In the genomic region with DNA sequence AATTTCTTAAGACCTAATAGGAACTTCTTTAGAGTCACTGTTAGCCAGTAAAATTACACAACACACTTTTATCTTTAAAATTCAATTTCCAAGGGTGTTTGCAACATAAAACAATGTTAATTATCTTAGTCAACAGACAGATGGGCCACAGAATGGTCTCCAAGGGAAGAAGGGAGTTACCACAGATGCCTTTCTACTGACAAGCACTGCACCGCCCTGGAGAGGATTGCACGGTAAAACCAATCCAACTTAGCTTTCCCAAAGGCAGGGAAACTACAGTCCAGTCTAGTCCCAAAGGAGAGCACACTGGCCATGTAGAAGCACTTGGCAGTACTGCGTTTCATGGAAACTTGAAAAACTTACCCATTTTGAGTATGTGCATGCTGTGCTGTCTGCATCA, we compare ENCODE assay signal across 19 mouse cellular contexts.
DNase-seq lines count a peak whose midpoint lies in the region; ATAC-seq and TF ChIP-seq lines count a peak whose summit lies in the region.
"Had no signal": no experiment of that assay in that cellular context is flagged by ENCODE, and none has a peak within 500 bp of the region (broad histone marks: within the 10 kb centered on the region; RNA-seq: fewer than 3 reads in every experiment).

No protein-coding gene starts in this region.

- TF ChIP-seq CTCF in gastrocnemius, adult 2 months (IDR thresholded peaks at IDR 0.05) = no peak
- TF ChIP-seq CTCF in layer of hippocampus, adult 2 months (conservative IDR thresholded peaks at IDR 0.05) = no peak
- TF ChIP-seq CTCF in CH12.LX (conservative IDR thresholded peaks at IDR 0.05 in 1 of 2, IDR thresholded peaks at IDR 0.05 in 1 of 2; ENCODE audit: low read depth in 2 of 2, low read length in 2 of 2) = no peak

- intact Hi-C loops in gastrocnemius, adult 2 months (cut with DNase I) = no loop called here

- peak; percentile 54 for DNase-seq in gastrocnemius, adult 2 months
- no peak for DNase-seq in gastrocnemius, postnatal 4 days (ENCODE audit: low spot score in 2 of 2)
- peak; percentile 23 to 46 for DNase-seq in layer of hippocampus, adult 2 months (ENCODE audit: low spot score in 2 of 2)
- DNase-seq in layer of hippocampus, adult 11-12 months (ENCODE audit: low spot score) = no peak
- DNase-seq in CH12.LX (ENCODE audit: extremely low read depth) = no peak
- no peak for DNase-seq in hindbrain, embryonic 14.5 days (ENCODE audit: low spot score)
- no peak for DNase-seq in thymus, postnatal 36 days
- DNase-seq: adrenal gland, postnatal 14 days; cerebellum, adult 11-12 months; cerebellum, adult 9-10 months; cerebellum, postnatal 25 days had no signal

- WGBS in hindbrain, embryonic 14.5 days = 90% methylated on average over 3 of the region's 3 CpGs

- no peak overlapping the region for H3K4me3 ChIP-seq in gastrocnemius, adult 2 months
- H3K4me3 ChIP-seq in layer of hippocampus, adult 2 months = no peak overlapping the region
- no peak overlapping the region for H3K4me3 ChIP-seq in CH12.LX (replicated peaks in 1 of 3; ENCODE audit: low read depth in 2 of 3, low read length in 2 of 3, poor library complexity in 1 of 3)
- no peak overlapping the region for H3K4me3 ChIP-seq in hindbrain, embryonic 14.5 days (replicated peaks; ENCODE audit: low read length)
- H3K4me3 ChIP-seq: embryonic facial prominence, embryonic 12.5 days; forebrain, embryonic 12.5 days; hindbrain, embryonic 13.5 days had no signal

- no peaks in the 10 kb centered on the region for H3K9me3 ChIP-seq in CH12.LX (replicated peaks; ENCODE audit: low read length)
- H3K9me3 ChIP-seq in hindbrain, embryonic 14.5 days (ENCODE audit: control insufficient read depth, low read length) = peaks cover 4% of the 10 kb centered on the region; the same call in 1 of the 2 replicates
- H3K9me3 ChIP-seq: embryonic facial prominence, embryonic 12.5 days had no signal

- H3K27me3 ChIP-seq in CH12.LX (replicated peaks) = no peaks in the 10 kb centered on the region
- H3K27me3 ChIP-seq in hindbrain, embryonic 14.5 days (ENCODE audit: control insufficient read depth, insufficient read depth, low read length) = no peaks in the 10 kb centered on the region
- H3K27me3 ChIP-seq: embryonic facial prominence, embryonic 12.5 days; forebrain, embryonic 12.5 days; hindbrain, embryonic 13.5 days had no signal

- peak; percentile 51 for ATAC-seq in megakaryocyte progenitor cell, adult 5-6 weeks (replicated peaks; ENCODE audit: poor library complexity)
- no peak for ATAC-seq in hindbrain, embryonic 14.5 days (ENCODE audit: low FRiP score)
- ATAC-seq: activated CD4-positive, CD25-positive, alpha-beta regulatory T cell, adult 4 months; forebrain, embryonic 16.5 days; intestine, embryonic 16.5 days; Patski had no signal

- no peak overlapping the region for H3K4me2 ChIP-seq in CH12.LX (ENCODE audit: insufficient read depth, low read depth, poor library complexity, severe bottlenecking)
- H3K4me2 ChIP-seq in hindbrain, embryonic 14.5 days (replicated peaks) = no peak overlapping the region
- H3K4me2 ChIP-seq: embryonic facial prominence, embryonic 12.5 days; forebrain, embryonic 12.5 days; hindbrain, embryonic 13.5 days had no signal

- in situ Hi-C loops in CH12.LX (cut with MboI; ENCODE audit: low pct_ligation_motif_present, low pct_unique_long_range_greater_than_20kb, low sequenced_read_pairs) = no loop called here

- TF ChIP-seq POLR2A in CH12.LX (IDR thresholded peaks at IDR 0.05; ENCODE audit: low read depth, low read length) = no peak

- H3K36me3 ChIP-seq in CH12.LX (replicated peaks in 1 of 2; ENCODE audit: control insufficient read depth in 1 of 2, insufficient read depth in 1 of 2, low read length in 1 of 2) = peaks cover 54 to 89% of the 10 kb centered on the region in 2 experiments
- no peaks in the 10 kb centered on the region for H3K36me3 ChIP-seq in hindbrain, embryonic 14.5 days (replicated peaks; ENCODE audit: control insufficient read depth, insufficient read depth)
- H3K36me3 ChIP-seq: embryonic facial prominence, embryonic 12.5 days; forebrain, embryonic 12.5 days had no signal

- H3K4me1 ChIP-seq in CH12.LX (ENCODE audit: control insufficient read depth in 1 of 2, insufficient read depth in 2 of 2) = peaks cover 15 to 58% of the 10 kb centered on the region in 2 experiments
- peaks cover 9% of the 10 kb centered on the region for H3K4me1 ChIP-seq in hindbrain, embryonic 14.5 days (replicated peaks; ENCODE audit: control insufficient read depth, insufficient read depth, low read length)
- H3K4me1 ChIP-seq: embryonic facial prominence, embryonic 12.5 days had no signal

- TF ChIP-seq EP300 in CH12.LX (IDR thresholded peaks at IDR 0.05; ENCODE audit: low read length) = no peak

- no peak for TF ChIP-seq RAD21 in CH12.LX (IDR thresholded peaks at IDR 0.05; ENCODE audit: low read depth, low read length)

- no peak overlapping the region for H3K9ac ChIP-seq in CH12.LX (ENCODE audit: insufficient read depth, low read depth)
- no peak overlapping the region for H3K9ac ChIP-seq in hindbrain, embryonic 14.5 days
- H3K9ac ChIP-seq: embryonic facial prominence, embryonic 12.5 days; forebrain, embryonic 12.5 days; hindbrain, embryonic 13.5 days had no signal

- dilution Hi-C loops in CH12.LX (cut with MboI; ENCODE audit: extremely low pct_ligation_motif_present, extremely low pct_unique_long_range_greater_than_20kb, low sequenced_read_pairs) = no loop called here

- peak overlapping the region; percentile 49; the same call in 1 of the 2 replicates for H3K27ac ChIP-seq in gastrocnemius, adult 2 months
- no peak overlapping the region for H3K27ac ChIP-seq in layer of hippocampus, adult 2 months
- 0 out of 2 replicates have a peak overlapping the region, but pooled peaks have one; percentile 21 for H3K27ac ChIP-seq in CH12.LX (ENCODE audit: insufficient read depth, low read depth)
- no peak overlapping the region for H3K27ac ChIP-seq in hindbrain, embryonic 14.5 days
- H3K27ac ChIP-seq: embryonic facial prominence, embryonic 12.5 days; forebrain, embryonic 12.5 days; hindbrain, embryonic 13.5 days had no signal

- peaks cover 83% of the 10 kb centered on the region for H3K79me2 ChIP-seq in CH12.LX (replicated peaks; ENCODE audit: control insufficient read depth, extremely low read depth, insufficient read depth, poor library complexity, severe bottlenecking)

TF ChIP-seq in CH12.LX, 34 proteins besides CTCF, POLR2A, EP300 and RAD21:
- TF ChIP-seq USF2 (conservative IDR thresholded peaks at IDR 0.05; ENCODE audit: low read depth, low read length) (no peak), IRF4 (IDR thresholded peaks at IDR 0.05; ENCODE audit: low read depth, low read length) (no peak), ZMIZ1 (IDR thresholded peaks at IDR 0.05; ENCODE audit: low read depth, low read length) (no peak)
TF ChIP-seq in CH12.LX: peak in this region for 0.

Comparison
In these comparisons a context has a peak if more than half of its experiments do, and no peak if none do; other contexts are left out.
1. DNase-seq: peak in gastrocnemius, adult 2 months (single experiment) and layer of hippocampus, adult 2 months (2 of 2); none in gastrocnemius, postnatal 4 days (0 of 2), layer of hippocampus, adult 11-12 months (single experiment), CH12.LX (single experiment), hindbrain, embryonic 14.5 days (single experiment) and thymus, postnatal 36 days (0 of 2).
2. H3K27ac ChIP-seq: peak in gastrocnemius, adult 2 months (single experiment) and CH12.LX (single experiment); none in layer of hippocampus, adult 2 months (single experiment) and hindbrain, embryonic 14.5 days (single experiment).